Mouse (Mus musculus): Measurements from ENCODE around the gene Hpse2.

The Hpse2 gene

GRCm38 (mm10) chr19:43174812-43175211 is 213.3 kb downstream of the Hpse2 start:
- no peak for DNase-seq (ENCODE audit: low read depth, low spot score)

DNA sequence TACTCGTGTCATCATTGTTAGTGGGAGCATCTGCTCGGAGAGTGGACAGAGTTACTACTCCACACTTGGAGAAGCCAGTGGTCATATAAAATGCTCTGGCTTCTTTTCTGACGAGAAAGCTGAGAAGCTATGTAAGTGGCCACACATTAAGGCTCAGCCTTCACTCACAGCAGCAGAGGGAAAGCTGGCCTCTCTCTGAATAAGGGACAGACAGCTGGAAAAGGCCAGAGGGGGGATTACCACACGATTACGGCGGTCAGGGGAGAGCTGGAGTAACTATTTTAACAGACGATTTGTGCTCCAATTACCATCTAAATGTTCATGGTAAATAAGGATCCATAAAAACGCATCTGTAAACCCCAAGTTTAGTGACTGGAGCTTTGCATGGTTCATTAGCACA is 232.1 kb downstream of the Hpse2 start:
- no peak for DNase-seq (ENCODE audit: low read depth, low spot score)

DNA sequence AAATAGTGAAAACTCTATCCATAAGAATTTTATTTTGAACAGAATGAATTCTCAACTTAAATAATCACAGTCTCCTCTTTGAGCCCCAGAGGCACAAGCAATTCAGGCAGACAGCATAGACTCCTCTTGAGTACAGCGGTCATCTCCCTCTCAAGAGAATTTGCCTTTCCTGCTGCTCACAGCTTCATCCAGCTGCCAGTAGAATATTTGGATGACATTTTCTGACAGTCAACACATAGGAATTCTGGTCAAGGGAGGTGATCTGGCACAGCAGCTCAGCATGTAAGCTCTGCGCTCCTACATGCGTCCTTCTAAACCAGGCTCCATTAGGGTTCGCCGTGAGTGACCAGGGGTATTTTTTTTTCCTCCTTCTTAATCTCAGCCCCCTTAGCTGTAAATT is 232.6 kb downstream of the Hpse2 start:
- no peak for DNase-seq (ENCODE audit: low read depth, low spot score)

GRCm38 (mm10) chr19:43147901-43148300 is 240.3 kb downstream of the Hpse2 start:
- DNase-seq (ENCODE audit: low read depth, low spot score): no peak

- no peak for DNase-seq (ENCODE audit: low read depth, low spot score)
Measured at GRCm38 (mm10) chr19:43146820-43147219, 241.3 kb downstream of the Hpse2 start.

DNA sequence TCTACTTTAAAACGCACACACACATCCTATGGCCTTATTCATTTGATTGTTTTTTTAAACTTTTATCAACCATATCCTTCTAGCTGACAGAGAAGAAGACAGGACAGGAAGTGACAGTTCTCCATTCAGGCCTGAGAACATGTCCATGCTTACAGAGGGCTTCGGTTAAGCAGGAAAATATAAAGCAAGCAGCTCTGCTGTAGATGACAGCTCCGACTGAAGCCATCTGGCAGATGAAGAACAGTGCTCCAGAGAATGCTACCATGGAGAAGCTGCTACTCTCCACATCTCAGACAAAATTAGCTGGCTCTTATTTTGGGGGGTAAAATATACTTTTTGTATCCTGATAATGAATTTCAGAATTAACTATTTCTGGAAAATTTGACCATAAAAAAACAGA is 246.5 kb downstream of the Hpse2 start:
- DNase-seq (ENCODE audit: low read depth, low spot score): no peak

- DNase-seq (ENCODE audit: low read depth, low spot score): no peak
Measured at GRCm38 (mm10) chr19:43109796-43110195, 278.4 kb downstream of the Hpse2 start.

DNA sequence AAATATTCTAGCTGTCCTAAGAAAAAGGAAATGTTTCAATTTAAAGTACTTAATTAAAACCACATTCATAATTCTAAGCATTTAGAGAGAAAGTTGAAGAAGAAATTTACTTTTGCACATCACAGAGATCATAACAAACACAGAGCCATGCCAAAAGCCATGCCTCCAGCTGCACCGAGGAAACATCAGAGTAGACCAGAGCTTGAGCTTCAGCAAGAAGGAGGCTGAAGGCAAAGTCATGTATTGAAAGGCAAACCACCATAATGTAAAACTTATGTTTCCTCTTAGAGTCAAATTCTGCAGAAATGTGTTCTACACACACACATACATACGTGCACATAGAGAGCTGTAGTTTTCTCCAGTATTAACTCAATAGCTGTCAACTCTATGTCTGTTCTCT is 291.2 kb downstream of the Hpse2 start:
- DNase-seq (ENCODE audit: low read depth, low spot score): no peak

GRCm38 (mm10) chr19:43087216-43087615 is 300.9 kb downstream of the Hpse2 start:
- DNase-seq (ENCODE audit: low read depth, low spot score): no peak

DNA sequence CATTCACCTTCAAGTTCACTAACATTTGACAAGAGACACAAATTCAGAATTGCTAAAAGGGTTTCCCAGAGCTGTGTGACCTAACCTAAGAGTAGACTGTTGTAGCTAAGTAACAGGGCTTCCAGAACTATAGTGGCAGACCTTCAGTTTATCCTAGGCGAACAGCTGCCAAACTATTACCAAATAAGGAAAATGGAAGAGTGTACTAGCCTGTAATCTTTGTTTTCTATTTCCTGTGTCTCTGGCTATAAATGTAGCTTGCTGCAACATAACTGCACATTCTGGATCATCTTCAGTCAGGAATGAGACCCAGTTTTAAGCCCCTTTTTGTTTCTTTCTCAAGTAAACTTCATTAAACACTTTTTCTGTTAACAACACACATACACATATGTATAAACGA is 324.0 kb downstream of the Hpse2 start:
- DNase-seq (ENCODE audit: low read depth, low spot score): no peak

DNA sequence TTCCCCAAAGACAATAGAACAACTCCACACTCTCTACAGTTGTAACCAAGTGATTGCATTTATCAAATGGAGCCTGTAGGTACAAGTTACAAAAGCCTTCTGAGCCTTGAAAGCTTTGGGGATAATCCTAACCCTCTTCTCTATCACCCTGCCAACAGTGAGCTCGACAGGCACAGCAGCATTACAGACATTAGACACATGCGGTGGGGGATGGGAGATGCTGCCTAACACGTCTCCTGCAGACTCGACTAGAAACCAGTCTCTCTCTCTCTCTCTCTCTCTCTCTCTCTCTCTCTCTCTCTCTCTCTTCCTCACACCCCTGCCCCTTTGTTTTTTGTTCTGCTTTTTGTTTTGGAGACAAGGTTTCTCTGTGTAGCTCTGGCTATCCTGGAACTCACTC is 343.6 kb downstream of the Hpse2 start:
- DNase-seq (ENCODE audit: low read depth, low spot score): no peak

DNA sequence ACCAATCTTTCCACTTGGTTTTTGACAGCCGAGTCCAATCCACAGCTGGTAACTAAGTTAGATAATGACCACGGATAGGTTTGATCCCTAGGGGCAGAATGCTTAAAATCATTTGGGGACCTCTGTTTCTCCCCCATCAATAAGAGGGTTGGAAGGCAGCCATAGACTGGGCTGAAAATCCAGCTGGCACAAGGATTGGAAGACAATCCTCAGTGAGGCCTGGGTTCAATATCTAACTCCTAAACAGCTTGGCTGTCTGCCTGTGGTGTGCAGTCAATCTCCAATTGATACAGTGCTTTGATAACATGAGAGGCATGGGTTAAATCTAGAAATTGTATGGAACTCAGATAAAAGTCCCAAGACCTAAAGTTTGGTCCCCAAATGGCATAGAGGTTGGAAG is 345.4 kb downstream of the Hpse2 start:
- DNase-seq (ENCODE audit: low read depth, low spot score): no peak

DNA sequence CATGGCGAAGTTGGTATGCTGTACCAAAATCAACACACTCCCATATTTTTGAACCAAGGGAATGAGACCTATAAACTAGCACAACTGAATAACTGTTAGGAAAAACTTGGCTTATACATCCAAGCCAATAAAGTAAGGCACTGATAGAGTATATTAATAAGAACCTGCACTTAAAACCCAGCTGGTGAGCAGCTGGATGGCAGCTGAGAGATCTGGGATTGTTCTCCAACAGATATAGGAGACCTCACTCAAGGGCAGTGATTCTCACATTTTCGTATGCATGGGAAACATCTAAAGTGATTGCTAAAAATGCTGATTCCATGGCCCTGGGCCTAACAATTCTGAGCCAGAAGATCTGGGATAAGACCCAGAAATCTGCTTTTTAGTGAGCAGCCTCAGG is 345.9 kb downstream of the Hpse2 start:
- DNase-seq (ENCODE audit: low read depth, low spot score): no peak

GRCm38 (mm10) chr19:43036381-43036780 is 351.8 kb downstream of the Hpse2 start:
- DNase-seq (ENCODE audit: low read depth, low spot score): no peak

DNA sequence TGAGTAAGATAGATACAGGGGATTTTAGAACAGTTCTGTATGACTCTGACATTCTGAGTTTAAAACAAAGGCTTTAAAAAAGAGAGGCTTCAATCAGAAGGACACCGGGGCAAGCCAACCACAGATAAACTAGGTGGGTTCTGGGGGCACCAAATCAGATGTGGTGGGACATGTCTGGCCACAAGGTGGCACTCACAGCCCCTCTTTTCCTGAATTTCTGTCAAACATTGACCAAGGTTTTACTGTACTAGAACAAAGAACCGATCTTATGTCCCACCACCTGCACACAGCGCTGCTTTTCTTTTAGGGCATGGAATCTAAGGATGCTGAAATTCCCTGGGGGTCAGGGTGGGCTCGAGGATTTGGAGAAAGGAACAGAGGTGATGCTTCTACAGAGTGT is 360.9 kb downstream of the Hpse2 start:
- DNase-seq (ENCODE audit: low read depth, low spot score): peak; percentile 73

GRCm38 (mm10) chr19:43022611-43023173 is 365.5 kb downstream of the Hpse2 start:
- DNase-seq (ENCODE audit: low read depth, low spot score): no peak

DNA sequence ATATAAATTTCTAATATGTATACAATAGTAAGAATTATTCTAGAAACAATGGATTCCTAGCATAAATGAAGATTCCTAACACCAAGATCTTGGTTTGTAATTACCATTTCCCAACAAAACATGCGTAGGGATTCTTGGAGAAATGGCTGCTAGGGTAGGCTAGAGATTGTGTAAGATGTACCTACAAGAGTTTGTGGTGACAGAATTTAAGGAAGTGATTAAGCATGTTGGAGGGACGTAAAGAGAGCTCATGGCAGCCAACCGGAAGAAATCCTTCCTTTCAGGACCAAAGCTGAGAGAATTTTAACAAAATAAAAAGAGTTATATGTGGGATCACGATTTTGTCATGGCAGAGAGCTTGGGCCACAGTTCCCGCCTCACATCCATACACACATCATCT is 369.4 kb downstream of the Hpse2 start:
- no peak for DNase-seq (ENCODE audit: low read depth, low spot score)

DNA sequence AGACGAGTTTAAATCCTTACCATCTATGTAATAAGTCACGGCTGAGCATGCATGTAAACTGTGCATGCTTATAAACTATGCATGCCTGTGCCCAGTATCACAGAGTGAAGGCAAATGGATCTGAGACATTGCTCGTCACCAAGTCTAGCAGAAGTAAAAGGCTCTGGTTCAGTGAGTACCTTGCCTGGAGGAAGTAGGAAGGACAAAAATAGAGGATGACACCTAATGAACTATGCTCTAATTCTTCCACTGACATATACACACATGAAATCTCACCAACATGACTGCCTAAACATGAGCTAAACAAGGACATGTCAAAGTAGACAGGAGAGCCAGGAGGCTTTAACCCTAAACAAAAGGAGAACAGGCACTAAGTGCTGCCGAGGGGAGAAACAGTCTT is 391.7 kb downstream of the Hpse2 start:
- no peak for DNase-seq (ENCODE audit: low read depth, low spot score)

DNA sequence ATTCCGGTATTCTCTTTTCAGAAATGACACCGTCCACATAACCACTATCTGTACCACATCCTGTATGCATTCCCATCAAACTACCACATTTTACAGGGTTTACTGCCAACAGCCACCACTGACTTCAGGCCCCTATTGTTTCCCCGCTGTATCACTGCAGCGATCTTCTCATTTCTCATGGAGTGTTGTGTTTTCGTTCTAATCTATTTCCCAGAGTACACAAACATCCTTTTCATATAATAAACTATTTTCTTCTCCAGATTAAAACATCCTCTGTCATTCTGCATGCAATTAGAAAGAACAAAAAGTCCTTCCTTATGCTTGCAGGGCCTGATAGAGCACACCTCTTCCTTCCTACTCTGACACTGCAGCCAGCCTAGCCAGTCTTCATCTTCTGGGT is 399.3 kb downstream of the Hpse2 start:
- no peak for DNase-seq (ENCODE audit: low read depth, low spot score)

DNA sequence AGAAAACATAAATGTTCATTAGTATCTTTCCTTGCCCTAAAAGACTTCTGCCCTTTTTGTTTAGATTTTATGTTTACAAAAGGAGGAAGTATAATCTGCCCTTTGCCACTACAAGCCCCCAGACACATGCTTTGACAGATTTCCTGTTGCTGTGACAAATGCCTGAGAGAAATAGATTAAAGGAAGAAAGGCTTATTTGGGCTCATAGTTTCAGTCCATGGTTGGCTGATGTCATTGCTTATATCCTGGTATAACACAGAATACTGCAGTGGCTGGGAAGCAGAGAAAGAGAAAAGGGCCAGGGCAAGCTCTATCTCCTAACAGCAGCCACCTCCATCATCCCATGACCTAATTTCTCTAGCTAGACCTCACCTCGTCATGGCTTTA is 401.8 kb downstream of the Hpse2 start:
- no peak for DNase-seq (ENCODE audit: low read depth, low spot score)

GRCm38 (mm10) chr19:42985372-42986314 is 402.5 kb downstream of the Hpse2 start:
- DNase-seq (ENCODE audit: low read depth, low spot score): no peak

- no peak for DNase-seq (ENCODE audit: low read depth, low spot score)
Measured at GRCm38 (mm10) chr19:42980537-42980936, 407.6 kb downstream of the Hpse2 start.

DNA sequence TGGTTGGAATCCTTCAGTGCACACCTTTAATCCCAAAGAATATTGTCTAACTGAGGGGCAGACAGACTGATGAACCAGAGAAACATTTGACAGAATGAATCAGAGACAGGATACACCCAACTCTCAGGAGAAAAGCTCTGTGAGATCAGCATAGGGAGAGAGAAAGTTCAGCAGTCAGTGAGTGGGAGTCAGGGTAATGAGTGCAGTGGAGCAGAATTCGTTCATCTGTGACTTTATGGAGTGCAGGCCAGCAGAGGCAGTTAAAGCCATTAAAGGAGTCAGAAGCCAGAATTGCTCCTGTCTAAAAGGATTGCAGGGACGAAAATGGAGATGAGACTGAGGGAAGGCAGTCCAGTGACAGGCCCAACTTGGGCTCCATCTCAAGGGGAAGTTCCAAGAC is 410.2 kb downstream of the Hpse2 start:
- no peak for DNase-seq (ENCODE audit: low read depth, low spot score)

Data from ZHBTc4 (cell line).